Comparison of ENCODE assay signal across 7 mouse cellular contexts in the genomic region with DNA sequence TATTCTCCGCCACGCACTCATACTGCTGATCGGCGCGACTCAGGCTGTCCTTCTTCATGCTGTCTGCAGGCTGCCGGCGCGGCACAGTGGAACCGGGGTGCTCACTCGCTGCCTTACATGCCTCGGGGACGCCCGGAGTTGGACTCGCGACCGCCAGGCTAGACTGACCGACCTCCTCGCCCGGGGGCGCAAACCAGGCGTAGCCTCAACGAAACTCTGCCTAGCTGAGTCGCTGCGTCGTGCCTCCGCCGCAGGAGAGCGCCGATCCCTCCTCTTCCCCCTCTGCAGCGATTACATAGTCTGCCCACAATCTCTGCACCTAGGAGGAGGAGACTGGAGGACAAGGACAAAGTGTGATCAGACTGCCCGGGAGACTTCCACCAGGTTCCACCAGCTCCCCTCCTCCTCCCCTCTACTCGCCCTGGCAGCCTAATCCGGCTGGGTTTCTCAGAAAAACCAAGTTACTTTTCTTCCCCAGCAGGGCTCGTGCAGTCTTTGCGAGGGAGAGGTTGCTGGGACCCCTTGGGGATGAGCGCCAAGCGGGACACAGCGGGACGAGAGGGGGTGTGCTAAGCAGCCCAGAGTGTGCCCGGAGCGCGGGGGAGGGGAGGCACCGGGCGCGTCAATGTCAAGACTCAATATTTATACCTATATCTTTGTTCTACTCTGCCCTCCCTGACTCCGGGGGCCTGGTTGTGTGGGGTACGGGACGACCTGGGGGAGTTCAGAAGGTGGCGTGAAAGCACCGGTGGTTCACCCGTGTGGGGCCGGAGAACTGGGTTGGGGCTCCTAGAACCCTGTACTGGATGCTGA.
DNase-seq lines count a peak whose midpoint lies in the region; ATAC-seq and TF ChIP-seq lines count a peak whose summit lies in the region.

No protein-coding gene starts in this region.

- H3K36me3 ChIP-seq in lung, postnatal 0 days (ENCODE audit: insufficient read depth, low read length), result no peaks in the 10 kb centered on the region
- no peaks in the 10 kb centered on the region for H3K36me3 ChIP-seq in embryonic facial prominence, embryonic 14.5 days (ENCODE audit: control insufficient read depth, insufficient read depth, low read length)
- H3K36me3 ChIP-seq in limb, embryonic 11.5 days (ENCODE audit: control insufficient read depth, insufficient read depth, low read length), result no peaks in the 10 kb centered on the region
- no peaks in the 10 kb centered on the region for H3K36me3 ChIP-seq in stomach, embryonic 14.5 days (ENCODE audit: control insufficient read depth, insufficient read depth, low read length)

- peak overlapping the region; percentile 23 for H3K4me3 ChIP-seq in lung, postnatal 0 days (ENCODE audit: low read depth, low read length)
- H3K4me3 ChIP-seq in embryonic facial prominence, embryonic 14.5 days (ENCODE audit: low read depth, low read length), result peak overlapping the region; percentile 37
- peak overlapping the region; percentile 31 for H3K4me3 ChIP-seq in limb, embryonic 11.5 days (ENCODE audit: low read depth, low read length)
- peak overlapping the region; percentile 29 for H3K4me3 ChIP-seq in stomach, embryonic 14.5 days (ENCODE audit: low read depth, low read length)

- no peak for ATAC-seq in lung, postnatal 0 days
- peak; percentile 9; the same call in 1 of the 2 replicates for ATAC-seq in embryonic facial prominence, embryonic 14.5 days (ENCODE audit: low read depth)
- no peak for ATAC-seq in limb, embryonic 11.5 days (ENCODE audit: insufficient number of reproducible peaks, low FRiP score, low TSS enrichment, low read depth)
- ATAC-seq in stomach, embryonic 14.5 days (ENCODE audit: insufficient number of reproducible peaks, insufficient read depth, low FRiP score, low read depth), result 0 out of 2 replicates have a peak, but pooled peaks have one; percentile 28

- no peak for TF ChIP-seq CTCF in lung, postnatal 0 days (IDR thresholded peaks at IDR 0.05)

- WGBS in lung, postnatal 0 days, result 16% methylated on average over 38 of the region's 52 CpGs
- 22% methylated on average over 30 of the region's 52 CpGs for WGBS in embryonic facial prominence, embryonic 14.5 days
- WGBS in limb, embryonic 11.5 days, result 18% methylated on average over 51 of the region's 52 CpGs
- WGBS in stomach, embryonic 14.5 days, result 18% methylated on average over 51 of the region's 52 CpGs

- TF ChIP-seq EP300 in lung, postnatal 0 days (IDR thresholded peaks at IDR 0.05), result no peak

- no peak overlapping the region for H3K9ac ChIP-seq in lung, postnatal 0 days (replicated peaks; ENCODE audit: low read depth)
- 0 out of 2 replicates have a peak overlapping the region, but pooled peaks have one; percentile 30 for H3K9ac ChIP-seq in embryonic facial prominence, embryonic 14.5 days (ENCODE audit: low read depth, low read length)
- no peak overlapping the region for H3K9ac ChIP-seq in limb, embryonic 11.5 days (ENCODE audit: low read length)
- no peak overlapping the region for H3K9ac ChIP-seq in stomach, embryonic 14.5 days (replicated peaks; ENCODE audit: low read depth, low read length)

- no peaks in the 10 kb centered on the region for H3K9me3 ChIP-seq in lung, postnatal 0 days (ENCODE audit: low read length)
- H3K9me3 ChIP-seq in embryonic facial prominence, embryonic 14.5 days (ENCODE audit: control insufficient read depth, low read length), result no peaks in the 10 kb centered on the region
- no peaks in the 10 kb centered on the region for H3K9me3 ChIP-seq in limb, embryonic 11.5 days (ENCODE audit: control insufficient read depth, low read length)
- H3K9me3 ChIP-seq in stomach, embryonic 14.5 days (ENCODE audit: control insufficient read depth, low read depth, low read length), result no peaks in the 10 kb centered on the region

- H3K27me3 ChIP-seq in lung, postnatal 0 days (replicated peaks; ENCODE audit: insufficient read depth, low read length), result no peaks in the 10 kb centered on the region
- 0 out of 2 replicates have a peak, but pooled peaks cover 3% of the 10 kb centered on the region for H3K27me3 ChIP-seq in embryonic facial prominence, embryonic 14.5 days (replicated peaks; ENCODE audit: control insufficient read depth, insufficient read depth, low read length)
- H3K27me3 ChIP-seq in limb, embryonic 11.5 days (ENCODE audit: control insufficient read depth, insufficient read depth, low read length), result no peaks in the 10 kb centered on the region
- no peaks in the 10 kb centered on the region for H3K27me3 ChIP-seq in stomach, embryonic 14.5 days (ENCODE audit: control insufficient read depth, insufficient read depth, low read length)

- peak overlapping the region; percentile 56 for H3K4me2 ChIP-seq in lung, postnatal 0 days (replicated peaks; ENCODE audit: low read depth, low read length)
- H3K4me2 ChIP-seq in embryonic facial prominence, embryonic 14.5 days (ENCODE audit: low read depth, low read length), result peak overlapping the region; percentile 62
- peak overlapping the region; percentile 62 for H3K4me2 ChIP-seq in limb, embryonic 11.5 days (ENCODE audit: low read depth, severe bottlenecking)
- peak overlapping the region; percentile 64 for H3K4me2 ChIP-seq in stomach, embryonic 14.5 days (replicated peaks; ENCODE audit: low read depth, low read length)

- DNase-seq in lung, postnatal 0 days (ENCODE audit: low spot score), result no peak
- no peak for DNase-seq in lung, postnatal 10 days
- DNase-seq in embryonic facial prominence, embryonic 14.5 days (ENCODE audit: low spot score), result peak; percentile 0
- peak; percentile 43 for DNase-seq in limb, embryonic 11.5 days (ENCODE audit: low spot score)
- no peak for DNase-seq in adrenal gland, adult 8-10 months
- no peak for DNase-seq in urinary bladder, postnatal 14 days (ENCODE audit: low spot score)

- no peak overlapping the region for H3K27ac ChIP-seq in lung, postnatal 0 days (ENCODE audit: low read length)
- H3K27ac ChIP-seq in embryonic facial prominence, embryonic 14.5 days (replicated peaks; ENCODE audit: low read depth, low read length), result no peak overlapping the region
- H3K27ac ChIP-seq in limb, embryonic 11.5 days (replicated peaks; ENCODE audit: low read depth, low read length), result no peak overlapping the region
- no peak overlapping the region for H3K27ac ChIP-seq in stomach, embryonic 14.5 days (ENCODE audit: low read length)

- H3K4me1 ChIP-seq in lung, postnatal 0 days (ENCODE audit: insufficient read depth, low read depth, low read length), result no peaks in the 10 kb centered on the region
- no peaks in the 10 kb centered on the region for H3K4me1 ChIP-seq in embryonic facial prominence, embryonic 14.5 days (ENCODE audit: control insufficient read depth, insufficient read depth, low read length)
- H3K4me1 ChIP-seq in limb, embryonic 11.5 days (ENCODE audit: control insufficient read depth, insufficient read depth, low read length), result no peaks in the 10 kb centered on the region
- H3K4me1 ChIP-seq in stomach, embryonic 14.5 days (ENCODE audit: control insufficient read depth, insufficient read depth, low read length), result no peaks in the 10 kb centered on the region

Comparison
In these comparisons a context has a peak if more than half of its experiments do, and no peak if none do; other contexts are left out.
1. ATAC-seq: peak in embryonic facial prominence, embryonic 14.5 days (single experiment) and stomach, embryonic 14.5 days (single experiment); none in lung, postnatal 0 days (single experiment) and limb, embryonic 11.5 days (single experiment).
2. DNase-seq: peak in embryonic facial prominence, embryonic 14.5 days (single experiment) and limb, embryonic 11.5 days (single experiment); none in lung, postnatal 0 days (single experiment), lung, postnatal 10 days (single experiment), adrenal gland, adult 8-10 months (single experiment) and urinary bladder, postnatal 14 days (single experiment).
3. Peak in every context shown above with its lines, with median percentiles within 50 percentile points of each other: H3K4me2 ChIP-seq and H3K4me3 ChIP-seq.